Mouse (Mus musculus) adrenal gland, postnatal 10 days (tissue): ENCODE measurements around the gene Cadm1. TPM values are rescaled to one million over a fixed set of nuclear protein-coding genes. Genes with fewer than 3 reads are reported as not detected.

Experiments
- DNase-seq: peaks from one replicate; pipeline ENCODE4 v3.0.0; 2021; ENCODE audit warnings: mixed read lengths
- long read RNA-seq, 2 experiments: library from polyadenylated mRNA; stranded (forward); transcript quantifications; one replicate each; pipeline ENCODE4 v2.0.0; 2021
- total RNA-seq, 2 experiments: library from RNA; stranded (reverse); gene quantifications; 2 replicates each; pipeline ENCODE4 v1.2.3; 2021

The Cadm1 gene
- total RNA-seq: 10 to 100 TPM; 32.0 to 39.5 TPM
- long read RNA-seq, experiment 1, partial matches to known transcripts: 34 of 40 reads
- long read RNA-seq, experiment 1, other reads (novel, unspliced or antisense): 6 of 40 reads
- long read RNA-seq, experiment 2, partial matches to known transcripts: 38 of 39 reads
- long read RNA-seq, experiment 2, other reads (novel, unspliced or antisense): 1 of 39 reads

DNA sequence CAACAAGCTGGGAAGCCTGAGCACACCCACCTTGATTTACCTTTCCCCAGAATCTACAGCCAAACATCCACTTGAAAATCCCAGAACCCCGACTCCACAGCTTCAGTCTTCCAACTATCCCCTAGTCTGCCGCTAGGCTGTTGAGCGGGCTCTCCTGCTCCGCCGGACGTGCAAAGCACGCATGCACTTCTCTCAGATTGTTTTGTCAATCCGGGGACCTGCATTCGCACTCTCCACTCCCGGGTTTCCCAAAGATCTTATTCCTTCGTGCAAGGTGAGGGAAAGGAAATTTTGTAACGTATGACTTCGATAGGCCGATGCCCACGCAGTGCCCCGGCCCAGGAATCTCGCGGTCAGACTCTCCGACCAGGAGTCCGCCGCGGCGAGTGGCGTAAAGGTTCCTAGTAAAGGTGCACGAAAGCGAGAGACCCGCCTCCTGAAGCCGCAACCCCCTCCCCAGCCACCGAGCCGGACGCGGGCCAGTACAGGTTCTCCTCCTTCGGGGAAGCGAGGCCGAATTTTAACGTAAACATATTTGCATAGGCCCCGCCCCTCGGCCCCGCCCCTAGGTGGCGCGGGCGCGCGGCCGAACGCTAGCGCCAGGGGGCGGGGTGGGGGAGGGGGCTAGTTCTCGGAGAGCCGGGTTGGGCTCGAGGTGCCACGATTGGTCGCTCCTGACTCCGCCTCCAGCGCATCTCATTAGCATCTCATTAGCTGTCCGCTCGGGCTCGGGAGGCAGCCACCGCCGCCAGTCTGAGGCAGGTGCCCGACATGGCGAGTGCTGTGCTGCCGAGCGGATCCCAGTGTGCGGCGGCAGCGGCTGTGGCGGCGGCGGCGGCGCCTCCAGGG is at the start of gene Cadm1:
Cadm1 (plus strand) TSS at position 572 of the 849 bp plus-strand sequence.
- peak; percentile 97 for DNase-seq

GRCm38 (mm10) chr9:47484506-47484905 is 45.5 kb upstream of the Cadm1 start:
- DNase-seq: peak; percentile 29

DNA sequence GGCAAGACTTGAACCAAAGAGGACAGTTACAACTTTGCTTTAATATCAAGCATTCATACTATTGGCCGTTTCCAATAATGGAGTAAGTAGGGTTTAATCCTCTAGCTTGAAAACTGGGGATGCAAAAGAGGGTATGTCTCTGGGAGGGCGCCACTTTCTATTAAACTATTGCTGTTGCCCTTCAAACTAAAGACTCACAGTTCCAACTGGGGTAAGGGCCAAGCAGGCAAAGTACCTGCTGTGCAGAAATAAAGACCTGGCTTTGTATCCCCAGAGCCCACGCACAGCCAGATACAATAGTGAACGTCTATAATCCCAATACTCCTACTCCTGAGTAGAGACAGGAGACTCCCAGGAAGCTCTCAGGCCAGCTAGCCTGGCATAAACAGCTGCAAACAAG is 44.8 kb upstream of the Cadm1 start:
- DNase-seq: no peak

GRCm38 (mm10) chr9:47499761-47500160 is 30.2 kb upstream of the Cadm1 start:
- no peak for DNase-seq

- no peak for DNase-seq
Observed at GRCm38 (mm10) chr9:47505956-47506355, 24.0 kb upstream of the Cadm1 start.

- DNase-seq: peak; percentile 25
Observed at GRCm38 (mm10) chr9:47506876-47507275, 23.1 kb upstream of the Cadm1 start.

DNA sequence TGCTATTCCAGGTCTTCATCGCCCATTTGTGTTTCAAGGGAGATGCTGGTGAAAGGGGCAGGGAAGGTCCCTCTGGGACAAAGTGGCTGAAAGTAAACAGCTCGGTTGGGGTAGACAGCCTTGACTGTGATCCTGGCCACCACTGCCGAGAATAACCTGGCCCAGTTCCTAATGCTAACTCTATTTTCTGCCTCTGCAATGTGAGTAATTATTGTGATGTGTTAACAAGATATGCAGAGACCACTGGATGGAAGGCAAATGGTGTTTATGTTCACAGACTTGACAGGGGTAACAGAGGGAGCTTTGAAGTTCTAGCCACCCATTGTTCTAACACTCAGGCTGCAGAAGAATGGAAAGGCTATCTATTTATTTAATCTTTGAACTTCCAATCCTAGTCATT is 21.9 kb upstream of the Cadm1 start:
- DNase-seq: no peak

- DNase-seq: no peak
Observed at GRCm38 (mm10) chr9:47512521-47512920, 17.5 kb upstream of the Cadm1 start.

- DNase-seq: no peak
Observed at GRCm38 (mm10) chr9:47514318-47514717, 15.7 kb upstream of the Cadm1 start.

DNA sequence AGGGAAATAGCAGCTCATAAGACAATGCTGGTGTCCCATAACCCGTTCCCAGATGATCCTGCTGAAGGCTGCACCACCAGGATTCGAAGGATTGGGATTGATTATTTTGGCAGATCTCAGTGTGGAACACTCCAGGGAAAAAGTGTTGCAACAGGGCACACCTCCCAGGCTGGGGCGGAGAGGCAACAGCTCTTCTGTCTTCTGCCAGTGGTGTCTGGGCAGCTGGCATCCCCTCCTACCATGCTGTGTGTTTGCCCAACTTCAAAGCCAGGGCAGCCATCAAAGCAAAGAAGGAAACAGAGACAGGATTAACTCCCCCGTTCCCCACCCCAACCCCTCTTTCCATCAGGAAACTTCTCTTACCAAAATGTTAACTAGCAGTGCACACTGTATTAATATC is 13.7 kb upstream of the Cadm1 start:
- peak; percentile 20 for DNase-seq

DNA sequence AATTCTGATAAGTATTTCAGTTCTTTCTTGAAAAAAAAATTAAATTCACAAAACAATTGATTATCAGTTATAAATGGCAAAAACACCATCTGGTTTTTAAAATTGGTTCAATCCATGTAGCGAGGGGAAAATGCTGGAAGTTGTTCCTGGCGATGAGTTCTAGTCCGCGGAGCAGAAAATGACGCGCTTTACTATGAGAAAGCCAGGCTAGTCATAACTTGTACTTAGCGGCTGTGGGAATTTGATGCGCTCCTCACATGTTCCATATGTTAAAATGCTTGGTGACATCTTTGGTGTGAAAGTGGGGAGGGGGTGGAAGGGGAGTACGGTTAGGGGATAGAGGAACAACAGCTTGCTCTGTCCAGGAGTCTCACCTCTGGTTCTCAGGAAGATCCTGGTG is 2.7 kb upstream of the Cadm1 start:
- no peak for DNase-seq

GRCm38 (mm10) chr9:47527741-47528140 is 2.2 kb upstream of the Cadm1 start:
- no peak for DNase-seq

GRCm38 (mm10) chr9:47529182-47529581 is 791 bp upstream of the Cadm1 start:
- no peak for DNase-seq

- no peak for DNase-seq
Observed at GRCm38 (mm10) chr9:47530544-47530921, 560 bp downstream of the Cadm1 start.

DNA sequence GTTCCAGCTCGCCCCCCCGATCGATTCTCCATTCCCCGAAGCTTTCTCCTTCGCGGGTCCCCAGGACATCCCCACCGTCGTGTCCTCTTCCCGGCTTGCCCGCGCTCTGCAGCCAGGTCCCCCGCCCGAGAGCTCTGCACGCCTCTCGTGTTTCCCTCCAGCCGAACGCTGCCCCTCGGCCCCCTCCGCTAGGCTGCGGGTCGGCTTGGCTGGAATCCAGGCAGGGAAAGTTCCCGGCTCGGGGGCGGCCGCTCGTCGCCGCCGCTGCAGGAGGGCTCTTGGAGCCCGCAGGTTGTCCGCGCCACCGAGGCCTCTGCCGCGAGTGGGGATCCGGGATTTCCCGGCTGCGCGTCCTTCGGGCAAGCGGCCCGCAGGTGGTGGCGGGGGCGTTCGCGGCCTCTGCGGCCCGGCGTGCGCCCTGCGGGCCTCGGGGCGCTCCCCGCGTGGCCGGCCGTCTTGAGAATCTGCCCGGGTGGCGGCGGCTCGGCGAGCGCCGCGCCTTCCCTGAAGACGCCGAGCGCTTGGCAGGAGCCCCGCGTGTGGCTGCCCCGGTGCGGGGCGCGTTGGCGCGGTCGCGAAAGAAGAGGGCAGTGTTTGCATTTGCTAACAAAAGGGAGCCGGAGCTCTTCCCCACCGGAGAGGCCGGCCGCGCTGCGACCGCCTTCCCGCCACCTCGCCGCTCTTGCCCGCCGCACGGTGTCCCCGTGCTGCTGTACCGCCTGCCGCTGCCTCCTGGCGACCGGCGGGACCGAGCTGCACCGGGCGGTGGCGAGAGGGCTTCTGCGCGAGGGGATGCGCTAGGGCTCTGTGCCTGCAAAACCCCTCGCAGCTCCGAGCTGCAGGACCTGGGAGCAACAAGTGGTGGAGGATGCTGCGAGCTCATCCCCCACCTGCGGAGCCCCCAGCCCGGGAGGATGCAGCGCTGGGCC is 1.2 kb downstream of the Cadm1 start:
- peak; percentile 79 for DNase-seq

DNA sequence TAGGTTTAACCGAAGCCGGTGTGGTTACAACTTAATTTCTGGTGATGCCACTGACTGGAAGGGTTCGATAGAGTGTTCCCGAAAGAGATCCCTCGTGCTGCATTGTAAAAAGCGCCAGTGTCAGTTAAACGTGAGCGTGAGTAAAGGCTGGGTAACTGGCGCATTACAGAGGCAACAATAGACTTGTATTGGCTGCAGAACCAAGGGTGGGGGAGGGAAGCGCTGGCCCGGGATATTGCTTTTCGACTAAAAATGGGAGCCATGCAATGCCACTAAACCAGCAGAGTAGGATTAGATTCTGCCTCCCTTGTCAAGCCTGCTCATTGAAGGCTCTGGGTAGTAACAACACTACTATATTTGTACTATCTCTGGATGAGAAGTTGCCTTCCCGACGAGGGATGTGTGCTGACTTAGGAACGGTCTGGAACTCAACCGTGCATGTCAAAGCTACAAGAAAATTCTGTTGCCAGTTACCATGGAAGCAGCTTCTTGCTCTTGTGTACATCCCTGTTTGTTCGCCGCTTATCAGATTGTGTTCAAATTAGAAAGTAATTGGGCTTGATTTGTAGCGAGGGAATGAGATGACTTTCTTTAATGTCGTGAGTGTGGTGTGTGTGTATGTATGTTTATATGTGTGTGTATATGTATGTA is 2.4 kb downstream of the Cadm1 start:
- peak; percentile 28 for DNase-seq

DNA sequence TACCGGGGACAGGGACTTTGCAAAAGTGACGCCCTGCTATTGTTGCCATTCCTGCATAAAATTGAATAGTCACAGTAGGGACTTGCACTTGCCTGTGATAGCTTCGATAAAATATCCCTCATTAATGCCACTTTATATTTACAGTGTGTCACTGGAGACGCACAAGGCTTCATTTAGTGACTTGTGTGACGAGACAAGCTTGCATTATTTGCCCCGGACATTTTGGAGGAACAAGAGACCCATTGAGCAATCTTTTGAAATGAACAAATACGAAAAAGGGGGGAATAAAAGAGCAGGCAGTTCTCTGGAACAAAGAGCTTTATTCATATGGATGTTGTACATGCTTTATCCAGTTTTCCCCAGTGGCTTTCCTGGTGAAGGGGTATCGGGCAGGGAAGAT is 3.5 kb downstream of the Cadm1 start:
- no peak for DNase-seq

- no peak for DNase-seq
Observed at GRCm38 (mm10) chr9:47534573-47535475, 4.9 kb downstream of the Cadm1 start.

- no peak for DNase-seq
Observed at GRCm38 (mm10) chr9:47545245-47545644, 15.3 kb downstream of the Cadm1 start.

DNA sequence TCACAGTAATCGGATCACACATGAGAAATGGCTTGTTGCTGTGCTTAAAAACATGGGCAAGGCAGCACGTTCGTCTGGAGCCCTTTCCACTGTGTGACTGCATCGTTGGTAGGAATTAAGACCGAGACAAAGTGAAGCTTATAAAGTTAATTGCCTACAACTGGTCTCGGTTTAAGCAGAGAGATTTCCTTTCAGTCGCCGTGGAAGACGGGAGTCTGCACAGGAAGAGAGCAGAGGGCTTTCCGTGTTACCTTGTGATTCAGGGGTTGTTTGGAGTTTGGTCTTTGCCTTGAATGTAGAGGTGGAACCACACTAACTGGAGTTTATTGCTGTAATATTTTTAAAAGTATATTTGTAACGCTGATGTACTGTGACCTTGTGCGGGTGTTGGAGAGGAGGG is 15.7 kb downstream of the Cadm1 start:
- no peak for DNase-seq

- no peak for DNase-seq
Observed at GRCm38 (mm10) chr9:47548402-47548801, 18.4 kb downstream of the Cadm1 start.
